Mouse (Mus musculus) neutrophil, adult 5-6 weeks (primary cell): Measurements from ENCODE around the gene Fam49a. TPM values are rescaled to one million over a fixed set of nuclear protein-coding genes. Genes with fewer than 3 reads are reported as not detected.

ENCODE experiments used
- ATAC-seq: fragments of 151-379, 151-347 bp; 2 replicates; pipeline ENCODE4 v1.8.0; 2017; ENCODE audit warnings: mild to moderate bottlenecking, moderate TSS enrichment; ENCODE audit not compliant: insufficient number of reproducible peaks, poor library complexity, low FRiP score, severe bottlenecking; ENCODE audit errors: extremely low read depth
- total RNA-seq: library from RNA; stranded (forward); fragments of 200-1000 nt; gene quantifications from 2 replicates; pipeline ENCODE4 v1.2.3, GENCODE M21; 2017

The Fam49a gene
- total RNA-seq, 1 experiment from 2014 or later, result 36.1 TPM

GRCm38 (mm10) chr12:12263371-12263791 is 1.4 kb downstream of the Fam49a start:
- ATAC-seq, result no peak

DNA sequence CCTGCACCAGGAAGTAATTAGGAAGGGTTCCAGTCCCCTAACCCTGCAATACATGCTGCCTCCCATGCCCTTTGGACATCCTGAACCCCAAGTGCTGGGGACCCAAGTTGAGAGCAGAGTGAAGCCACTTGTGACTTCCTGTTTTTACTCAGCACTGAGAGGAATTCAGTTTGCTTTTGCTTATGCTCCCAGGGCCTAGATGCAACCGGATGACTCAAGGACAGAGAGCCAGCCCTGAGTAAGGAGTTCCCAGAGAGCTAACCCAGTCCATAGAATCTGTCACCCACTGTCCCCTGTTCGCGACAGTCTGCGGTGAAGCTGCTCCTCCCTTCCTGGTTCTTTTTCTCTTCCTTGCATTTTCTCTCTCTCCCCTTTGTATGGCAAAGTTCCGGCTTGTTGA is 2.2 kb downstream of the Fam49a start:
- ATAC-seq, result peak; percentile 67

- no peak for ATAC-seq
Measured at GRCm38 (mm10) chr12:12266552-12266951, 4.6 kb downstream of the Fam49a start.

DNA sequence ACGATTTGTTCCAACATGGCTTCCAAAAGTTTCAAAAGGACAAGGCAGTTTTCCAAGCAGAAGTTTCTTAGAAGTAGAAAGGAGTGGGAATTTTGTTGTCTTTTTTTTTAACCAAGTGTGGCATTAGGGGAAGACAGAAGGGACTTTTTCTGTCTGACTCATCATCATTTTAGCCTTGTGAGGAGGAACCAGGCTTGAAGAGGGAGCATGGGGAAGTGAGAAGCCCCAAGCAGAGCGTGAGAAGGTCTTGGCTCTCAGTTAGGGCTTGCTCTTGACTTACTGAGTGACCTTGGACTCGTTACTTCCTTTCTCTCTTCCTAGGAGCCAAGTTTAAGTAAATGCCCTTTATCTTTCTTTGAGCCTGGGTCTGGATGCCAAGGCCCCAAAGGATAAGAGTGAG is 8.6 kb downstream of the Fam49a start:
- ATAC-seq, result peak; percentile 86

DNA sequence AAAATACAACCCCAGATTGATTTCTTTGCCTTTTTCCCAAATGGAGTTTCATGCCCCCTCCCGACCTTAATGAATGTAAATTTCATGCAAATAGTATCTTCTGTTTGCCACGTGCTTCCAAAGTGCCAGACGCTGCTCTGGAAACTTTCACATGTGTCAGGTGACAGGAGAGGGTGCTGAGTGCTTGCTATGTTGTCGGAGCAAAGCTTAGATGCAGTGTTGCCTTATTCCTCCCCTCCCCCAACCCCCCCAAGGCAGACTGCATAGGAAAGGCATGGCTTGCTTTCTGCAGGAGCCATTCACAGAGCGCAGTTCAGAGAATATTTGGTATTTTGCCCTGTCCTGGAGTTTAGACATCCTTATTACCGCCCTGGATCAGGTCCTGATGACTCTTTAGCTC is 12.2 kb downstream of the Fam49a start:
- no peak for ATAC-seq

- ATAC-seq, result no peak
Measured at GRCm38 (mm10) chr12:12275124-12275779, 13.3 kb downstream of the Fam49a start.

DNA sequence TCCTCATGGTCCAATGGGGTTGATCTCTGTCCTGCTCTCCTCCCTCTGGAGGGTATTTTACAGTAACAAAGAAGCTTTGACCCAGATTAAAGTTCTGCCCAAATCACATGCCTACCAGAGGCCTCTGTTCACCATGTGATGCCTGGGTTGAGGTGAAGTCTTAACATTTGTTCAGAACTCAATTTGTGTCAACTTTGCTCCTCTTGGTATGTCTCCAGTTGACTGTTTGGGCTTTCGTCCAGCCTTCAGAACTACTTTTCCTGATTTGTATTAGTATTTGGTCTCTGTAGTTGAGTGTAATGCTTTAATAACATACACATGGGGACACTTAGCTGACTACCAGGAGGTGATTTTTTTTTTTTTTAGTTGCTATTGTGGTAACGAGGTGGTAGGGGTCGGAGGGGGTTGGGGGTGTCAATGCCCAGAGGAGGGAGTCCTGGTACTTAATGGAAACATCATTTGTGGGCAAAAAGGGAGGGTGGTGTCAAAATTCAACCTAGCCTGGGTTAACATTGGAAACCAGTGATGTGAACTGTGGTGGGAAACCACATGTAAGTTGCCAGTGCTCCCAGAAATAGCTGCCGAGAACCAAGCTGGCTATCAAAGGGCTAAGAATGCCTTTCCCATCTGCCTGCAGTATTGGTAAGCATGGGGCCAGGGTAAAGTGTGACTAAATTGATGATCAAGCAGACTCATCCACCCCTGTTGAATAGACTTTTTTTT is 16.0 kb downstream of the Fam49a start:
- ATAC-seq, result no peak

- no peak for ATAC-seq
Measured at GRCm38 (mm10) chr12:12278464-12278872, 16.5 kb downstream of the Fam49a start.

DNA sequence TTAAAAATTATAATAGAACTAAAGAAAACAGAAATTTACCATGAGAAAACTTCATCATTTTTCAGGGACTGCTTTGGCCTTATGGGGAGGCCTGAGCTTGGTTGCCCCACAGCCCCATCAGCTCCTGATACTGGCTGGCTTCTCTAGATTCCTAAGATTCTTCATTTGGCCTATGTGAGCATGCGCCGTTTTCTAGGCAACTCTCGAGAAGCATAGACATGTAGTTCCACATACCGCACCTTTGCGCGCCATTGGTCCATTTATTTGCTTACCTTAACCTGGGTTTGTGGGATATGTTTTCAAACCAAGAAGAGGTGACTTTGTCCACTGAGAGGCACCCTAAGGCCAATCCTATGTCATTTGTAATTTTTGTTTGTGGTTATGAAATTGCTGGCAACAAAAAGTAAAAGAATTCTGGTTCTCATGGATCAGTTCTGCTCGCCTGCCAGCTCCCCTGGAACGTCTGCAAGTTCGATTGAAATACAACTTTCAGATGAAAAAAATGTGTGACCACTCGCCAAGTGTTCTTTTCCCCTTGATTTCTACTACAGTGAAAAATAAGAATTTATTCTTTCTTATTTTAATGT is 21.9 kb downstream of the Fam49a start:
- ATAC-seq, result no peak

DNA sequence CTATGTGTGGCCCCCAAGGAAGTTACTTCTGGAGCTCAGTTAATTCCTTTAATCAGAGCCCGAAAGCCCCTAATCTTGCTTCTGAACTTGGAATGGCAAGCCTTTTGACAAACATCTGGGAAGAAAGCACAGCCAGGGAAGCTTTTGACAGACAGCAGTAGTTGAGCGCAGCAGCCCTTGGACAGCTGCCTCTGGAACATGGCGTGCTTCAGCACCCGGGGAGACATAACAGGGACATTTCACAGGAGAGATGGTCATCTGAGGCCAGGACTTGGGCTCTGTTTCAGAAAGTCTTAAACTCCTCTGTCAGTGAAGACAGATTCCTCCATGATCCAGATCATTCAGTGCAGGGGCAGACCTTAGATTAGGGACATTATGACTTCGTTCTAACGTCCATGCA is 22.6 kb downstream of the Fam49a start:
- ATAC-seq, result no peak

- peak; percentile 28; the same call in 1 of the 2 replicates for ATAC-seq
Measured at GRCm38 (mm10) chr12:12287131-12287786, 25.3 kb downstream of the Fam49a start.

DNA sequence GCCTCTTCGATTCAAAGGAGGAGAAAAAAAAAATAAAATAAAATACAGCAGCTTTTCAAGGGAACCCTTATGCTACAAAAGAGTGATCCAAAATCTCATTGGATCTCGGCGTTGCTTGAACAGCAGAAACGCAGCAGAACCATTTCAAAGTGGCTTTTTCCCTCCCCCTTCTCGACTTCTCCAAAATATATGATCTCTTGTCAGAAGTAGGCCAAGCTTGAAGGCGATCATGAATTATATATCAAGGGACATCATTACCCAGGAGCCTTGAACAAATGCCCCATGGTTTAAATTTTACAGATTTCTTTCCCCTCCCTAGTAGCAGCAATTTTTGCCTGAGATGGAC is 25.8 kb downstream of the Fam49a start:
- no peak for ATAC-seq

- ATAC-seq, result no peak
Measured at GRCm38 (mm10) chr12:12288586-12288985, 26.6 kb downstream of the Fam49a start.

DNA sequence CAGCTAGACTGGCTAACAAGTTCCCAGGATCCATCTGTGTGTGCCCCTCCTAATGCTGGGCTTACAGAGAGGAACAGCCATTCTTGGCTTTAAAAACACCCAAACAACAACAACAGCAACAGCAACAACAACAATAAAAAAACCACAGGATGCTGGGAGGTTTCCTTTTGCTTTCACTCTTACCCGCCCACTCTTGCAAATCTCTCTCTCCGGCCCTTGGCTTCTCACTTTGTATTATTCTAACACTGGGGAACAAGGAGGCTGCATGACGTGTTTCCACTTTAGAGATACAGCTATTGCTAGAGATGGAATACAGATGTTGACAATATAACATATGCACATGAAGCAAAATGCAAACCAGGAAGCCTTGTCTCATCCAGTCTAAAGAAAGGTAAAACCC is 27.7 kb downstream of the Fam49a start:
- ATAC-seq, result 0 out of 2 replicates have a peak, but pooled peaks have one; percentile 27

GRCm38 (mm10) chr12:12292043-12292618 is 30.2 kb downstream of the Fam49a start:
- no peak for ATAC-seq

DNA sequence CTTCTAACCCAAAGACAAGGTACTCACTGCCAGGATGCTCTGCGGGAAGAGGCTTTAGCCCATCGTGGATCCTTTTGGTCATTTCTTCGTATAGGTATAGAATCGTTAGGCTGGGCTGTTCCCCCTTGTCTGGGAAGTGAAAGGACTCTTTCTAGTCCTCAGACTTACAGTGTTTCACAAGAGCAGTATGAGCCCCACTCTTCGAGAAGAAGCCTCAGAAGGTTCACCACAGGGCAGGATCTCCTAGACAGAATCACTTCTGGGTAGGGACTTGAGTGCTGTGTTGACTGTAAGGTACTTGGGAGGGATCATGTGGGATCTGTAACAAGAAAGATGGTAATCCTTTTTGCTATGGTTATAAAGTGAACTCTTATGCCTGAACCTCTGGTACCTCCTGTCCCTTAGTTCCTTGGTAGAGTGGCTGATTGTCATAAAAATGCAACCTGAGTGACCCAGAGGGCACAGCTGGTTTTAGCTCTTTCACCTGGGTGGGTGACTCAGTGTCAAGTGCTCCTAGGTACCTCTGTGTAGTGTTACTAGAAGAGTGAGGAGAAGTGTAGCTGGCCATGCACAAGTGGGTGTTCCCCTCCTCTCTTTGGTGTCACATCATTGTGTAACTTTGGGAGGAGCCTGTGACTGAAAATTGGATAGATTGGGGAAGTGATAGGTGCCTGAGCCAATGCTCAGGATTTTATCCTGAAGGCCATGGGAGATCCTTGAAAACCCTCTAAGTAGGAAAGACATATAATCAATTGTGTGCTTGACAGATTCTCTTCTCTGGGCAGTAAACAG is 32.6 kb downstream of the Fam49a start:
- ATAC-seq, result peak; percentile 60

GRCm38 (mm10) chr12:12298451-12298850 is 36.5 kb downstream of the Fam49a start:
- no peak for ATAC-seq

- ATAC-seq, result no peak
Measured at GRCm38 (mm10) chr12:12299303-12299702, 37.4 kb downstream of the Fam49a start.

DNA sequence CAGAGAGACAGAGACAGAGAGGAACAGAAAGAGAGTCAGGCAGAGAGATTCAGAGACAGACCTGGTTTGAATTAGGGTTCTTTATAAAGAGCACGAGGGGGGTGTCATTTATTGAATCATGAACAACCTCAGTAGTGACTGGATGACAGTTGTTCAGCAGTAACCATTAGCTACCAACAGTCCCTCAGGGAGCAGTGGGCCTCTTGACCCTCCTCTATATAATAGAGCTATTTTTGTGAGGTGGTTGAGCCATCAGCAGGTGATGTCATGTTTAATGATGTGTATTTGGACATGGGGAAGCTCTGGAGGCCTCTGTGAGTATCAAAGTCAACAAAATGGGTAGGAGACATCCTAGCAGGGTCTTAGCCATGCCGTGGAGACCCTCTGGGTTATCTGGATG is 39.2 kb downstream of the Fam49a start:
- no peak for ATAC-seq
